Mouse (Mus musculus) intestine, embryonic 16.5 days (tissue): ENCODE measurements around the gene Btk. TPM values are rescaled to one million over a fixed set of nuclear protein-coding genes. Genes with fewer than 3 reads are reported as not detected.

Experiments used
- ATAC-seq: fragments of 200-750 bp; cut with Nextera tagmentation; 2 replicates; pipeline ENCODE4 v1.8.0; 2017; ENCODE audit warnings: moderate TSS enrichment, moderate library complexity
- H3K27ac ChIP-seq: fragments of 300-500 bp; sonication (generic); 2 replicates; pipeline ENCODE4 v1.5.1; 2014; ENCODE audit warnings: mild to moderate bottlenecking, low read length
- H3K27me3 ChIP-seq: fragments of 300-500 bp; sonication (generic); replicated peaks from 2 replicates; pipeline ENCODE4 v1.6.1; 2014; ENCODE audit warnings: low read length, control low read depth, mixed read lengths; ENCODE audit not compliant: control insufficient read depth, insufficient read depth
- H3K36me3 ChIP-seq: fragments of 300-500 bp; sonication (generic); 2 replicates; pipeline ENCODE4 v1.6.1; 2014; ENCODE audit warnings: low read length, control low read depth; ENCODE audit not compliant: control insufficient read depth, insufficient read depth
- H3K4me1 ChIP-seq: fragments of 300-500 bp; sonication (generic); 2 replicates; pipeline ENCODE4 v1.6.1; 2014; ENCODE audit warnings: low read length, control low read depth, mixed read lengths; ENCODE audit not compliant: control insufficient read depth, insufficient read depth
- H3K4me2 ChIP-seq: fragments of 300-500 bp; sonication (generic); 2 replicates; pipeline ENCODE4 v1.6.1; 2014; ENCODE audit warnings: low read depth, low read length, control low read depth
- H3K4me3 ChIP-seq: fragments of 300-500 bp; sonication (generic); 2 replicates; pipeline ENCODE4 v1.5.1; 2014; ENCODE audit warnings: mild to moderate bottlenecking, low read length
- H3K9ac ChIP-seq: fragments of 300-500 bp; sonication (generic); 2 replicates; pipeline ENCODE4 v1.6.1; 2014; ENCODE audit warnings: low read depth, low read length
- H3K9me3 ChIP-seq: fragments of 300-500 bp; sonication (generic); 2 replicates; pipeline ENCODE4 v1.6.1; 2016; ENCODE audit warnings: low read length, control low read depth; ENCODE audit not compliant: control insufficient read depth
- WGBS: fragments of 180-500 bp; shearing (Covaris S2); extraction: QIAGEN DNeasy Blood & Tissue Kit; methylation state at CpG from one replicate; pipeline ENCODE4 v1.1.7; 2014; 5-methylcytosine and 5-hydroxymethylcytosine counted together
- polyA plus RNA-seq: library from polyadenylated mRNA; unstranded; fragments of >200 nt; fragmentation: Nextera tagmentation; extraction: Ambion mirVana; gene quantifications from 2 replicates; pipeline ENCODE4 v1.2.1, GENCODE M21; 2015

Btk gene
- polyA plus RNA-seq, 1 experiment from 2014 or later: 1.0 TPM

- H3K27ac ChIP-seq: peak within 1 kb of the TSS; percentile 77
- no peaks in the 10 kb centered on the region for H3K9me3 ChIP-seq
- H3K4me3 ChIP-seq: peak within 1 kb of the TSS; percentile 58
- H3K36me3 ChIP-seq: no peaks in the 10 kb centered on the region
- H3K4me2 ChIP-seq: peak within 1 kb of the TSS; percentile 56
- H3K27me3 ChIP-seq: no peaks in the 10 kb centered on the region
- ATAC-seq: peak; percentile 95
- no peaks in the 10 kb centered on the region for H3K4me1 ChIP-seq
- 22% methylated on average over 45 of the region's 45 CpGs for WGBS
- H3K9ac ChIP-seq: peak within 1 kb of the TSS; percentile 72
These were observed 2.0 kb upstream of the Btk start, which contains the start of gene Rpl36a for GRCm38 (mm10) chrX:134585103-134586002. Rpl36a (plus strand) TSS chrX:134585654.

- Histone ChIP-seq H3K27ac (no peak overlapping the region), H3K9ac (no peak overlapping the region), H3K9me3 (no peaks in the 10 kb centered on the region), H3K27me3 (no peaks in the 10 kb centered on the region), H3K36me3 (no peaks in the 10 kb centered on the region), H3K4me3 (no peak overlapping the region), H3K4me2 (no peak overlapping the region), H3K4me1 (no peaks in the 10 kb centered on the region)
- no peak for ATAC-seq
- WGBS: 85% methylated on average over 11 of the region's 11 CpGs
These were observed 1.1 kb downstream of the Btk start for GRCm38 (mm10) chrX:134582270-134582669.

GRCm38 (mm10) chrX:134580528-134581305 lies 2.7 kb downstream of the Btk start:
- no peak overlapping the region for H3K4me3 ChIP-seq
- 86% methylated on average over 14 of the region's 14 CpGs for WGBS
- no peak overlapping the region for H3K4me2 ChIP-seq

GRCm38 (mm10) chrX:134577896-134578295 lies 5.5 kb downstream of the Btk start:
- H3K4me3 ChIP-seq: no peak overlapping the region
- WGBS: 79% methylated on average over 4 of the region's 4 CpGs
- no peaks in the 10 kb centered on the region for H3K9me3 ChIP-seq
- H3K4me2 ChIP-seq: no peak overlapping the region
- no peaks in the 10 kb centered on the region for H3K4me1 ChIP-seq
- no peak overlapping the region for H3K27ac ChIP-seq
- H3K36me3 ChIP-seq: no peaks in the 10 kb centered on the region
- no peak for ATAC-seq
- no peak overlapping the region for H3K9ac ChIP-seq
- no peaks in the 10 kb centered on the region for H3K27me3 ChIP-seq

More at GRCm38 (mm10) chrX:134580528-134581305, 2.7 kb downstream of the Btk start:
- no peak overlapping the region for H3K27ac ChIP-seq
- no peaks in the 10 kb centered on the region for H3K36me3 ChIP-seq
- ATAC-seq: no peak
- H3K9ac ChIP-seq: no peak overlapping the region
- no peaks in the 10 kb centered on the region for H3K9me3 ChIP-seq
- no peaks in the 10 kb centered on the region for H3K4me1 ChIP-seq
- no peaks in the 10 kb centered on the region for H3K27me3 ChIP-seq

- Histone ChIP-seq H3K36me3 (no peaks in the 10 kb centered on the region), H3K4me3 (no peak overlapping the region), H3K9me3 (no peaks in the 10 kb centered on the region), H3K4me1 (no peaks in the 10 kb centered on the region), H3K4me2 (no peak overlapping the region), H3K27me3 (no peaks in the 10 kb centered on the region), H3K27ac (no peak overlapping the region), H3K9ac (no peak overlapping the region)
- ATAC-seq: no peak
- 82% methylated on average over 8 of the region's 8 CpGs for WGBS
These were observed 16.7 kb downstream of the Btk start for GRCm38 (mm10) chrX:134566536-134567222.

GRCm38 (mm10) chrX:134564326-134564725 lies 19.0 kb downstream of the Btk start:
- no peak for ATAC-seq
- no peak overlapping the region for H3K27ac ChIP-seq
- H3K36me3 ChIP-seq: no peaks in the 10 kb centered on the region
- no peaks in the 10 kb centered on the region for H3K9me3 ChIP-seq
- H3K4me3 ChIP-seq: no peak overlapping the region
- no peak overlapping the region for H3K4me2 ChIP-seq
- WGBS: 80% methylated on average over 4 of the region's 4 CpGs
- no peak overlapping the region for H3K9ac ChIP-seq
- H3K27me3 ChIP-seq: no peaks in the 10 kb centered on the region
- no peaks in the 10 kb centered on the region for H3K4me1 ChIP-seq

- H3K4me1 ChIP-seq: no peaks in the 10 kb centered on the region
- no peak overlapping the region for H3K4me3 ChIP-seq
- no peak overlapping the region; the same call in 1 of the 2 replicates for H3K27ac ChIP-seq
- ATAC-seq: peak; percentile 63; the same call in 1 of the 2 replicates
- H3K9ac ChIP-seq: no peak overlapping the region
- no peaks in the 10 kb centered on the region for H3K27me3 ChIP-seq
- no peaks in the 10 kb centered on the region for H3K9me3 ChIP-seq
- H3K4me2 ChIP-seq: no peak overlapping the region
- WGBS: 56% methylated on average over 6 of the region's 6 CpGs
- H3K36me3 ChIP-seq: no peaks in the 10 kb centered on the region
These were observed 28.9 kb downstream of the Btk start for GRCm38 (mm10) chrX:134554425-134554824.

- Histone ChIP-seq H3K4me2 (no peak overlapping the region), H3K9ac (no peak overlapping the region), H3K9me3 (no peaks in the 10 kb centered on the region), H3K27me3 (no peaks in the 10 kb centered on the region), H3K4me3 (no peak overlapping the region), H3K36me3 (no peaks in the 10 kb centered on the region), H3K27ac (no peak overlapping the region), H3K4me1 (no peaks in the 10 kb centered on the region)
- WGBS: 87% methylated on average over 4 of the region's 4 CpGs
- ATAC-seq: no peak
These were observed 30.0 kb downstream of the Btk start for GRCm38 (mm10) chrX:134553326-134553725.

- Histone ChIP-seq H3K9ac (no peak overlapping the region), H3K27me3 (no peaks in the 10 kb centered on the region), H3K9me3 (no peaks in the 10 kb centered on the region), H3K36me3 (no peaks in the 10 kb centered on the region), H3K4me2 (no peak overlapping the region), H3K4me1 (no peaks in the 10 kb centered on the region), H3K27ac (no peak overlapping the region), H3K4me3 (no peak overlapping the region)
- 18% methylated on average over 5 of the region's 5 CpGs for WGBS
- ATAC-seq: no peak
These were observed 32.5 kb downstream of the Btk start for GRCm38 (mm10) chrX:134550903-134551302.
